Mouse (Mus musculus) ES-Bruce4 (cell line): ENCODE measurements around the gene Slc8b1.

Experiments
- CTCF ChIP-seq: IDR thresholded peaks from one replicate; pipeline ENCODE4 v1.8.1; 2011; ENCODE audit warnings: low read depth, low read length
- EP300 ChIP-seq: IDR thresholded peaks from 2 replicates; pipeline ENCODE4 v1.6.1; 2011; ENCODE audit warnings: low read depth, low read length; ENCODE audit not compliant: insufficient read depth

DNA sequence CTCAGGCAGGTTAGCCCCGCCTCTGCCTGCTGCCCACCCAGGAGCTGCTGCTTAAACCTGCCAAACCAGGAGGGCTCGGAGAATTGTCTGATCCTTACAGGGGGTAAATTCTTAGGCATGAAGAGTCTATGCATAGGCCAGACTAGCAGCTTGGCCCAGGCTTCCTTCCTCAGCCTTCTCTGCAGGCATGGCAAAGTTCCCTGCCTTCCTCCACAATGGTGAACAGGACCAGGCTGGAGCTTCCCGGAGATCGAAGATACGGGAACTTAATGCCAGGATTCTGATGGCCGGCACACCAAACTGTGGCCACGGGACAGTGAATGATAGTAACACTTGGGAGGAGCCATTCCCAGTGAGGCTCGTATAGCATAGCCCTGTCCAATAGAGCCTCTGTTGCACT is 47.1 kb downstream of the Slc8b1 start:
- TF ChIP-seq CTCF (no peak), EP300 (no peak)
